Mouse (Mus musculus): ENCODE measurements around the gene Tmem106c.

DNA sequence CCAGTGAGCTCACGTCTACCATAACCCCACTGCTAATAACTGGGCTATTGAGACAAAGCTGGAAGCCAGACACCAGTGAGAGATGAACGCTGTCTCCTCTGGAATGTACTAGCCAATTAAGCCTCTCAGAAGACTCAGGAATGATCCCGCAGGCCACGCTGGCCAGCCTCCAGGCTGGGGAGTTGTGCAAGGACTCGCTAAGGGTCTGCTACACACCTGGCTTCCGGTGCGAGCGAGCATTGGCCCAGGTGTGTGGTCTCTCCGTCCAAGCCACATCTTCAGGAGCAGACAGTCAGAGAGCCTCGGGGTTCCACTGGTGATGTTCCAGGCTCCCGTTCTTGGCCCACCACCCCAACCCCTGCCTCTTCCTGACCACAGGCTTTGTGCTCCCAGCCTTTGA is 7.6 kb upstream of the Tmem106c start:
- TF ChIP-seq CTCF (IDR thresholded peaks at IDR 0.05) (no peak), EP300 (IDR thresholded peaks at IDR 0.05) (no peak)

Measured in lung, postnatal 0 days (tissue).